Mouse (Mus musculus): Measurements from ENCODE around the gene Depdc1b. TPM values are rescaled to one million over a fixed set of nuclear protein-coding genes. Genes with fewer than 3 reads are reported as not detected.

Depdc1b gene
- polyA plus RNA-seq, 1 experiment = 1.7 TPM

DNA sequence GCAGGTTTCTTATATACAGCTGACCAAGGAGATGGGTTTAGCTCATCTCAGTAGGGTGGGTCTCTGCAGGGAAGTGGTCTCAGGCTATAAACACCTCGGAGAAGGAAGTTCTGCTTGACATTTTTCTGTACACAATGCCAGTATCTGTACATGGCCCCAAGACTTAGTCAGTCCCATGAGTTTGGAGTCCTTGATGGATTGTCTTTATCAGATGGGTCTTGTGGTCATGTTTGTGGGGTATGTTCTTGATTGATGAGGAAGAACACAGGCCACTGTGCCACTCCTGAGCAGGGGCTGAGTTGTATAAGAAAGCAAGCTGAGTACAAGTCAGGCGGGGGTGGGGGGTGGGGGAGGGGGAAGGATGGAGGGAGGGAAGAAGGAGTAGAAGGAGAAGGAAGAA is 11.5 kb upstream of the Depdc1b start:
- Histone ChIP-seq H3K4me3 (ENCODE audit: extremely low read depth, insufficient read depth, insufficient read length) (no peak overlapping the region), H3K27ac (ENCODE audit: insufficient read depth, low read length) (no peak overlapping the region; the same call in 1 of the 2 replicates), H3K27me3 (ENCODE audit: control insufficient read depth, insufficient read depth, low read length) (no peaks in the 10 kb centered on the region), H3K4me1 (ENCODE audit: control insufficient read depth, insufficient read depth, insufficient read length) (peaks cover 5% of the 10 kb centered on the region), H3K36me3 (ENCODE audit: control insufficient read depth, insufficient read depth, low read length) (no peaks in the 10 kb centered on the region)
- 21% methylated on average over 2 of the region's 2 CpGs for WGBS
- DNase-seq (ENCODE audit: low read depth in 1 of 2, low spot score in 2 of 2) = no peak
- TF ChIP-seq CTCF (IDR thresholded peaks at IDR 0.05; ENCODE audit: extremely low read depth, insufficient read depth, insufficient read length, insufficient replicate concordance) (no peak), POLR2A (IDR thresholded peaks at IDR 0.05; ENCODE audit: low read depth, low read length) (no peak)

DNA sequence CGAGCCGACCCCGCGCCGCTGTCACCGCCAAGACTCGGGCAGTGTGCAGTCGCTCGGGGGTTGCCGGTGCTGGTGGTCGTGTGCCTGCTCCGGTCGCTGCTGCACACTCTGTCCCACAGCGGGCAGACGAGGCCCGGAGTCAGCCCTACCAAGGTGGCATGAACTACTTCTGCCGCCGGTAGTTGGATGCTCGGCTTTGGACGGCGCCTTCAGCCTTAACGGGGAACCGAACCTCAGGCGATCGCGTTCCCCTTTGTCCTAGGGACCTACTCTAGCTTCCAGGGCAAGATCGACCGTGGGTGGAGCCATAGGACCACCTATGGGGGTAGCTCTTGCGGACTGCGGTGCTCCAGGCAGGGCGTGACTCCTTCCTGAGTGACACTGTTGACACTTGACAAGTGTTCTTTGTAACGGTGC is 363 bp downstream of the Depdc1b start:
- Histone ChIP-seq H3K4me1 (ENCODE audit: control insufficient read depth, insufficient read depth, insufficient read length) (0 out of 2 replicates have a peak, but pooled peaks cover 2% of the 10 kb centered on the region), H3K27ac (ENCODE audit: insufficient read depth, low read length) (peak overlapping the region; percentile 33; the same call in 1 of the 2 replicates), H3K36me3 (ENCODE audit: control insufficient read depth, insufficient read depth, low read length) (no peaks in the 10 kb centered on the region), H3K4me3 (ENCODE audit: extremely low read depth, insufficient read depth, insufficient read length) (peak overlapping the region; percentile 92), H3K27me3 (ENCODE audit: control insufficient read depth, insufficient read depth, low read length) (no peaks in the 10 kb centered on the region)
- TF ChIP-seq CTCF (IDR thresholded peaks at IDR 0.05; ENCODE audit: extremely low read depth, insufficient read depth, insufficient read length, insufficient replicate concordance) (no peak), POLR2A (IDR thresholded peaks at IDR 0.05; ENCODE audit: low read depth, low read length) (no peak)
- peak in 1 of 2 experiments; percentile 10 for DNase-seq (ENCODE audit: low read depth in 1 of 2, low spot score in 2 of 2)
- WGBS = under 1% methylated on average over 32 of the region's 32 CpGs

DNA sequence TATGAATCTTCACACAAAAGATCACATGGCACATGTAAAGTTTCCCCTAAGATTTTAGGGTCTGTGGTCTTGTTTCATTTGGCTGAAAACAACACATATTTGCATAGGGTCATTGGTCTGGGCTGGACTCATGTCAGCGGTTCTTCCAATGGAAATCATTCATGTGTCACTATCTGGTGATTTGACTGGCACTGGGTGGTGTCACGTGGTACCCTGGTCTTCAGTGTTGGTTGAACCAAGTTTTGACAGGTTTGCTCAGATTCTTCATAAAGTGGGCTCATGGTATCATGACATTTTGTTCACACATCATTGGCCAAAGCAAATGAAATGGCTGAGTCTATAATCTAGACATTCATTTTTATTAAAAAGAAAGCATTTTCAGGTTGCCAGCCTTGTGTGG is 1.3 kb downstream of the Depdc1b start:
- no peak overlapping the region for H3K27ac ChIP-seq (ENCODE audit: insufficient read depth, low read length)
- no peak for TF ChIP-seq CTCF (IDR thresholded peaks at IDR 0.05; ENCODE audit: extremely low read depth, insufficient read depth, insufficient read length, insufficient replicate concordance)
- TF ChIP-seq POLR2A (IDR thresholded peaks at IDR 0.05; ENCODE audit: low read depth, low read length) = no peak
- no peak for DNase-seq (ENCODE audit: low read depth in 1 of 2, low spot score in 2 of 2)
- H3K4me1 ChIP-seq (ENCODE audit: control insufficient read depth, insufficient read depth, insufficient read length) = 0 out of 2 replicates have a peak, but pooled peaks cover 2% of the 10 kb centered on the region
- no peak overlapping the region for H3K4me3 ChIP-seq (ENCODE audit: extremely low read depth, insufficient read depth, insufficient read length)
- WGBS = 83% methylated on average over 2 of the region's 2 CpGs
- H3K36me3 ChIP-seq (ENCODE audit: control insufficient read depth, insufficient read depth, low read length) = no peaks in the 10 kb centered on the region
- no peaks in the 10 kb centered on the region for H3K27me3 ChIP-seq (ENCODE audit: control insufficient read depth, insufficient read depth, low read length)

DNA sequence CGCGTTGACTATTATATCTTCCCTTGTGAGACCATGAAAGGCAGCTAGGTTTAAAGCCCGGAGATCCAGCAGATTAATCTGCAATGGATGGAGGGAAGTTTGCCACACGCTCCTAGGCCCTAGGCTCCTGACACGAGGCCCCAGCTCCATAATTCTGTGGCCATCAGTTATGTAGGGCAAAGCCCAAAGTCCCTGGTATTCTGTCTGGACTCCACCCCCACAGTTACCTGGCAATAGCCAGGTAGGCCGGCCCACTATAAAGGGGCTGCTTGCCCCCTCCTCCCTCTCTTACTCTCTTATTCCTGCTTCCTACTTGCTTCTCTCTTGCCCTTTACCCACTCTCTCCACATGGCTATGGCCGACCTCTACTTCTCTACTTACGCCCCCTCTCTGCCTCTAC is 2.9 kb downstream of the Depdc1b start:
- no peaks in the 10 kb centered on the region for H3K27me3 ChIP-seq (ENCODE audit: control insufficient read depth, insufficient read depth, low read length)
- DNase-seq (ENCODE audit: low read depth in 1 of 2, low spot score in 2 of 2) = no peak
- 98% methylated on average over 8 of the region's 8 CpGs for WGBS
- 0 out of 2 replicates have a peak, but pooled peaks cover 2% of the 10 kb centered on the region for H3K4me1 ChIP-seq (ENCODE audit: control insufficient read depth, insufficient read depth, insufficient read length)
- H3K4me3 ChIP-seq (ENCODE audit: extremely low read depth, insufficient read depth, insufficient read length) = no peak overlapping the region
- no peak for TF ChIP-seq POLR2A (IDR thresholded peaks at IDR 0.05; ENCODE audit: low read depth, low read length)
- TF ChIP-seq CTCF (IDR thresholded peaks at IDR 0.05; ENCODE audit: extremely low read depth, insufficient read depth, insufficient read length, insufficient replicate concordance) = no peak
- no peak overlapping the region for H3K27ac ChIP-seq (ENCODE audit: insufficient read depth, low read length)
- no peaks in the 10 kb centered on the region for H3K36me3 ChIP-seq (ENCODE audit: control insufficient read depth, insufficient read depth, low read length)

DNA sequence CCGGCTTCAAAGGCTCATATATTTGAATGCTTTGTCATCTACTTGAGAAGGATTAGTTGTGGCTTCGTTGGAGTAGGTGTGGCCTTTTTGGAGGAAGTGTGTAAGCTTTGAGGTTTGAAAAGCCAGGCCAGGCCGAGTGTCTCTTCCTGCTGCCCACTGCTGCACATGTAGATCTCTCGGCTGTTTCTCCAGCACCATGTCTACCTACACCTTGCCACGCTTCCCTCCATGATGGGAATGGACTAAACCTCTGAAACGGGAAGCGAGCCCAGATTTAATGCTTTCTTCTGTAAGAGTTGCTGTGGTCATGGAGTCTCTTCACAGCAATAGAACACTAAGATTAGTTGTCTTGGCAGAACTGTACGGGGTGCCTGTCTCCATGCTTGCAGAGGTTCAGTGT is 4.1 kb downstream of the Depdc1b start:
- TF ChIP-seq CTCF (IDR thresholded peaks at IDR 0.05; ENCODE audit: extremely low read depth, insufficient read depth, insufficient read length, insufficient replicate concordance) (no peak), POLR2A (IDR thresholded peaks at IDR 0.05; ENCODE audit: low read depth, low read length) (no peak)
- Histone ChIP-seq H3K4me3 (ENCODE audit: extremely low read depth, insufficient read depth, insufficient read length) (no peak overlapping the region), H3K27me3 (ENCODE audit: control insufficient read depth, insufficient read depth, low read length) (no peaks in the 10 kb centered on the region), H3K36me3 (ENCODE audit: control insufficient read depth, insufficient read depth, low read length) (no peaks in the 10 kb centered on the region; the same call in 1 of the 2 replicates), H3K27ac (ENCODE audit: insufficient read depth, low read length) (no peak overlapping the region), H3K4me1 (ENCODE audit: control insufficient read depth, insufficient read depth, insufficient read length) (0 out of 2 replicates have a peak, but pooled peaks cover 2% of the 10 kb centered on the region)
- DNase-seq (ENCODE audit: low read depth in 1 of 2, low spot score in 2 of 2) = no peak
- WGBS = 81% methylated on average over 8 of the region's 8 CpGs

DNA sequence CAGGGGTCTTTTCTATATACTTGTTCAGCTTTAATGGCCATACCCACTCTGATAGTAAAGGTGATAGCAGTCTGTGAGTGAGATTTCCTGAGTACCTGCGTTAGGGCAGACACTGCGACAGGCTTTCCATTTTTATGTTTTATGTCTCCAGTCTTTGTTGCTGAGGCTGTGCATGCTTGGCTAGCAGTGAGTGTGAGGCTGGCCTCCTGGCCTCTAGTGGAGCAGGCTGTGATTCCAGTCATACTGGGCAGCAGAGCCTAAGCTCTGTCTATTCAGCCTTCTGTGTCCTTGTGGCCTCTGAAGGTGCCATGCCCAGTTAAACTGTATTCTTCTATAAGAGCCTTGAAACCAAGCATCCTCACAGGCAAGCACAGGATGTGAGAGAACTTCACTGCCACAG is 6.3 kb downstream of the Depdc1b start:
- Histone ChIP-seq H3K4me1 (ENCODE audit: control insufficient read depth, insufficient read depth, insufficient read length) (no peaks in the 10 kb centered on the region), H3K27me3 (ENCODE audit: control insufficient read depth, insufficient read depth, low read length) (no peaks in the 10 kb centered on the region), H3K4me3 (ENCODE audit: extremely low read depth, insufficient read depth, insufficient read length) (no peak overlapping the region), H3K36me3 (ENCODE audit: control insufficient read depth, insufficient read depth, low read length) (no peaks in the 10 kb centered on the region; the same call in 1 of the 2 replicates), H3K27ac (ENCODE audit: insufficient read depth, low read length) (no peak overlapping the region)
- DNase-seq (ENCODE audit: low read depth in 1 of 2, low spot score in 2 of 2) = no peak
- no peak for TF ChIP-seq POLR2A (IDR thresholded peaks at IDR 0.05; ENCODE audit: low read depth, low read length)
- no peak for TF ChIP-seq CTCF (IDR thresholded peaks at IDR 0.05; ENCODE audit: extremely low read depth, insufficient read depth, insufficient read length, insufficient replicate concordance)
- WGBS = 94% methylated on average over 2 of the region's 2 CpGs

DNA sequence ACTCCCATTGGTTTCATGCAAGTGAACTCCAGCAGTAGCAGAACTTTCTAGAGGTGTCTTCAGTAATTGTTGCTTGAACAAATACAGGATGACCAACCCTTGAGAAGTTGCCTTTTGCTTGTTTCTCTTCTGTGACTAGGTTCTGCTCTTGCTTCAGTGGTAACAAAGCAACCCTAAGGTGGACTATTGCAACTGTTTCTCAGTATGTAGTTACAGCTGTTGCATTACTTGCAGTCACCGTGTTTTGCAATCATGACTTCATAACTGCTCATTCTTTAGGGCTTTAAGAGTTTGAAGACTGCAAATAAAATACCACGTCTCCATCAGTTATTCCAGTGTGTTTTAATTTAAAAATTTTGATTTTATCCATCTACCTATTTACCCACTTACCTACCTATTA is 7.2 kb downstream of the Depdc1b start:
- Histone ChIP-seq H3K27ac (ENCODE audit: insufficient read depth, low read length) (no peak overlapping the region), H3K36me3 (ENCODE audit: control insufficient read depth, insufficient read depth, low read length) (no peaks in the 10 kb centered on the region; the same call in 1 of the 2 replicates), H3K4me1 (ENCODE audit: control insufficient read depth, insufficient read depth, insufficient read length) (no peaks in the 10 kb centered on the region), H3K4me3 (ENCODE audit: extremely low read depth, insufficient read depth, insufficient read length) (no peak overlapping the region), H3K27me3 (ENCODE audit: control insufficient read depth, insufficient read depth, low read length) (no peaks in the 10 kb centered on the region)
- TF ChIP-seq POLR2A (IDR thresholded peaks at IDR 0.05; ENCODE audit: low read depth, low read length) (no peak), CTCF (IDR thresholded peaks at IDR 0.05; ENCODE audit: extremely low read depth, insufficient read depth, insufficient read length, insufficient replicate concordance) (no peak)
- WGBS = 91% methylated on average over 2 of the region's 2 CpGs
- DNase-seq (ENCODE audit: low read depth in 1 of 2, low spot score in 2 of 2) = no peak

All from spleen, adult 2 months (tissue).